Mouse (Mus musculus) myocyte (in vitro differentiated cells): ENCODE measurements around the gene Rnls. TPM values are rescaled to one million over a fixed set of nuclear protein-coding genes. Genes with fewer than 3 reads are reported as not detected.

ENCODE experiments used
- H3K27me3 ChIP-seq: one replicate; pipeline ENCODE4 v1.6.1; 2011; ENCODE audit not compliant: control insufficient read depth, insufficient read depth, insufficient read length
- H3K36me3 ChIP-seq: one replicate; pipeline ENCODE4 v1.6.1; 2011; ENCODE audit not compliant: control insufficient read depth, insufficient read depth
- H3K4me2 ChIP-seq: one replicate; pipeline ENCODE4 v1.6.1; 2011; ENCODE audit warnings: low read depth, control low read depth
- H3K4me3 ChIP-seq: one replicate; pipeline ENCODE4 v1.5.1; 2011; ENCODE audit warnings: mild to moderate bottlenecking, control low read depth, moderate library complexity
- H3K79me2 ChIP-seq: one replicate; pipeline ENCODE4 v1.6.1; 2011; ENCODE audit not compliant: control insufficient read depth, insufficient read depth
- H3ac ChIP-seq: one replicate; pipeline ENCODE4 v1.6.1; 2011; ENCODE audit not compliant: control insufficient read depth, insufficient read length
- CEBPB ChIP-seq: IDR thresholded peaks from 2 replicates; pipeline ENCODE4 v1.6.1; 2011; ENCODE audit warnings: mild to moderate bottlenecking, moderate library complexity; ENCODE audit not compliant: poor library complexity, insufficient read depth, severe bottlenecking
- E2F4 ChIP-seq: IDR thresholded peaks from one replicate; pipeline ENCODE4 v1.6.1; 2011; ENCODE audit warnings: mild to moderate bottlenecking, control low read depth, moderate library complexity; ENCODE audit not compliant: insufficient read depth
- MAX ChIP-seq: IDR thresholded peaks from one replicate; pipeline ENCODE4 v1.6.1; 2011; ENCODE audit warnings: low read depth, mild to moderate bottlenecking, control low read depth
- MYOD1 ChIP-seq, 3 experiments: IDR thresholded peaks; one replicate each; pipeline ENCODE4 v1.6.1; 2011; ENCODE audit warnings: control low read depth in 2 of 3, low read depth in 2 of 3, mild to moderate bottlenecking in 2 of 3, moderate library complexity in 1 of 3; ENCODE audit not compliant: insufficient read length in 2 of 3, control insufficient read depth in 1 of 3
- MYOG ChIP-seq, 3 experiments: IDR thresholded peaks; one replicate each; pipeline ENCODE4 v1.6.1; 2011; ENCODE audit warnings: control low read depth in 2 of 3, low read depth in 2 of 3, mild to moderate bottlenecking in 2 of 3; ENCODE audit not compliant: insufficient read length in 2 of 3, control insufficient read depth in 1 of 3, insufficient read depth in 1 of 3
- POLR2A ChIP-seq: IDR thresholded peaks from one replicate; pipeline ENCODE4 v1.6.1; 2011; ENCODE audit warnings: low read depth, mild to moderate bottlenecking, control low read depth, moderate library complexity; ENCODE audit not compliant: insufficient read length
- POLR2AphosphoS2 ChIP-seq: IDR thresholded peaks from one replicate; pipeline ENCODE4 v1.6.1; 2011; ENCODE audit warnings: low read depth, control low read depth; ENCODE audit not compliant: insufficient read length
- REST ChIP-seq: IDR thresholded peaks from one replicate; pipeline ENCODE4 v1.6.1; 2011; ENCODE audit warnings: mild to moderate bottlenecking, control low read depth, moderate library complexity; ENCODE audit not compliant: insufficient read depth, insufficient read length
- SRF ChIP-seq: IDR thresholded peaks from one replicate; pipeline ENCODE4 v1.6.1; 2011; ENCODE audit warnings: low read depth; ENCODE audit not compliant: control insufficient read depth, insufficient read length
- TCF12 ChIP-seq: IDR thresholded peaks from one replicate; pipeline ENCODE4 v1.6.1; 2011; ENCODE audit warnings: mild to moderate bottlenecking, control low read depth; ENCODE audit not compliant: poor library complexity, insufficient read depth, severe bottlenecking
- TCF3 ChIP-seq: IDR thresholded peaks from one replicate; pipeline ENCODE4 v1.6.1; 2011; ENCODE audit warnings: low read depth, control low read depth; ENCODE audit not compliant: insufficient read length
- USF1 ChIP-seq: IDR thresholded peaks from one replicate; pipeline ENCODE4 v1.6.1; 2011; ENCODE audit warnings: low read depth, mild to moderate bottlenecking, control low read depth, moderate library complexity
- polyA plus RNA-seq: library from polyadenylated mRNA; unstranded; fragments of >200 nt; fragmentation: generic; extraction: Trizol; gene quantifications from one replicate; pipeline ENCODE4 v1.2.1, GENCODE M21; 2012; ENCODE audit warnings: missing spikeins

Rnls gene
- polyA plus RNA-seq, 1 experiment, result 2.0 TPM

DNA sequence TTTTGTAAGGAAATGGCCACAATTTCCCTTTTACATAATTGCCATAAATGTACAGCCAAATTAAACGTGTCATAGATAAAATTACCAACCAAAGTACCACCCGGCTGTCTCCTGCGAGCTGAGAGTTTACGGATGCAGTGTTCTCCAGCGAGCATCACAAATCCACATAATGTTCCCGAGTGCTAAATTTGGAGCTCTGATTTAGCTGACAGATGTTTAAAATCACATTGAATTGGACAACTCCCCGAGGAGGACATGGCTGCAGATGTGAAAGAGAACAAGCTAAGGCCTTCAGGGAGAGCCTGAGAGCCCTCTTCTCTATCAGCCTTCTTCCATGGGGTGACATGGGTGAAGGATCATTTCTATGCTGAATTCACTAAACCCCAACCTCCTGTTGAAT lies 278.3 kb downstream of the Rnls start:
- Histone ChIP-seq H3K79me2 (no peaks in the 10 kb centered on the region), H3K4me2 (no peak overlapping the region), H3K4me3 (no peak overlapping the region), H3K36me3 (no peaks in the 10 kb centered on the region), H3ac (no peak overlapping the region), H3K27me3 (no peaks in the 10 kb centered on the region)
- TF ChIP-seq E2F4 (no peak), MYOG (IDR thresholded peaks at IDR 0.05; ENCODE audit: control insufficient read depth in 1 of 3, insufficient read depth in 1 of 3, insufficient read length in 2 of 3, low read depth in 2 of 3) (no peak), TCF3 (no peak), MAX (no peak), TCF12 (no peak), POLR2AphosphoS2 (no peak), CEBPB (no peak), MYOD1 (IDR thresholded peaks at IDR 0.05; ENCODE audit: control insufficient read depth in 1 of 3, insufficient read length in 2 of 3, low read depth in 2 of 3) (no peak), USF1 (no peak)

DNA sequence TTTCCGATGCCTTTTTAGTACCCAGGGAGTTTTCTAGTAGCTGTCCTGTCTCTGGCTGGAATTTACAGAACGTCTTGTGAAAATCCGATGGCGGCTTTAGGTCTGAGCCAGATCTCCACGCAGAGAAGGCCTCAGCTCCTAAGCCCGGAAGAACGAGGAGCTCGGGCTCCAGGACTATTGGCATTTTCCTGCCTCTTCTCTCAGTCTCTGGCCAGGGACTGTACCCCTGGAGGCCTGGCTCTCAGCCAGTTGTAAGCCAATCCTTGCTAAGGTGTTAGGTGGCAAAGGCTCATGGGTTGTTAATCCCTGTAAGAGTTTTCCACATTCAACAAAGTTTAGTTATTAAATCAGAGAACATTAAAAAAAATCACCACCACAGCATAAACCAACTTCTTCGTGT lies 281.7 kb downstream of the Rnls start:
- Histone ChIP-seq H3K27me3 (no peaks in the 10 kb centered on the region), H3K4me2 (no peak overlapping the region), H3K79me2 (no peaks in the 10 kb centered on the region), H3K4me3 (no peak overlapping the region), H3ac (no peak overlapping the region), H3K36me3 (no peaks in the 10 kb centered on the region)
- TF ChIP-seq CEBPB (no peak), E2F4 (no peak), TCF3 (no peak), POLR2A (no peak), POLR2AphosphoS2 (no peak), SRF (no peak), USF1 (no peak), MAX (no peak), MYOG (IDR thresholded peaks at IDR 0.05; ENCODE audit: control insufficient read depth in 1 of 3, insufficient read depth in 1 of 3, insufficient read length in 2 of 3, low read depth in 2 of 3) (no peak), REST (no peak)

DNA sequence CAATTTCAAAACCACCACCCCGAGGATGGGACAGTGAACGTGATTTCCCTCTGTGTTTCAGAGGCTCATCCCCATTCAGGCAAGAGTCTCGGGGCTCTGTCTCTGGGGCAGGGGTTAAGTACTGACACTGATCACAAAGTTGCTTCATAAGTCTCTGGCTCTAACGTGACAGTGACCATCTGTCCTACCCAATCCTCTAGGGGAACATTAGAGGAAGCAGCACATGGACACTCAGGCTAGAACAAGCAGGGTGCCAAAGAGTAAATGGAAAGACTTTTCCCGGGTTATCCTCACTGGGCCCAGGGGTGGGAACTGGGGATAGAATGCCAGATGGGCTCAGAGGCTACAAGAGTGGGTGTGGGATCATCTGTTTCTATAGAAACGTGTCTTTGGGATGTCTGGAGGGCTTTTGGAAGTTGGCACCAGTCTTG lies 282.1 kb downstream of the Rnls start:
- no peak overlapping the region for H3ac ChIP-seq
- H3K36me3 ChIP-seq, result no peaks in the 10 kb centered on the region
- H3K4me3 ChIP-seq, result no peak overlapping the region
- H3K79me2 ChIP-seq, result no peaks in the 10 kb centered on the region
- TF ChIP-seq CEBPB, result no peak
- no peak for TF ChIP-seq SRF
- H3K27me3 ChIP-seq, result no peaks in the 10 kb centered on the region
- H3K4me2 ChIP-seq, result no peak overlapping the region

DNA sequence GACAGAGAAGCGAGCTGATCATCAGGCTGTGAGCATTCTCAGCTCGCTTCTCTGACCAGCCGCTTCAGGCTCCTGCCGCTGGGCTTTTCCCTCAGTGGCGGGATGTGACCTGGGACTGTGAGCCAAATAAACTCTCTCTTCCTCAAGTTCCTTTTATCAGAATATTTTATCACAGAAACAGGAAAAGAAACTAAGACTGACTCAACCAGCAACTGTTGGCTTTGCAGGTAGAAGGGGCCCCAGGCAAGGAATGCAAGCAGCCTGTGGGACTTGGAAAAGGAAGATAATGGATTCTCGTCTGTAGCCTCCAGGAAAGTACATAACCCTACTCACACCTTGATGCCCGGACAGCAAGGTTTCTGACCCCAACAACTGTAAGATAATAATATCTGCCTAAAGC lies 283.0 kb downstream of the Rnls start:
- Histone ChIP-seq H3K4me3 (no peak overlapping the region), H3ac (no peak overlapping the region), H3K4me2 (no peak overlapping the region), H3K79me2 (no peaks in the 10 kb centered on the region), H3K36me3 (no peaks in the 10 kb centered on the region), H3K27me3 (no peaks in the 10 kb centered on the region)
- TF ChIP-seq POLR2AphosphoS2 (no peak), REST (no peak), MAX (no peak)

DNA sequence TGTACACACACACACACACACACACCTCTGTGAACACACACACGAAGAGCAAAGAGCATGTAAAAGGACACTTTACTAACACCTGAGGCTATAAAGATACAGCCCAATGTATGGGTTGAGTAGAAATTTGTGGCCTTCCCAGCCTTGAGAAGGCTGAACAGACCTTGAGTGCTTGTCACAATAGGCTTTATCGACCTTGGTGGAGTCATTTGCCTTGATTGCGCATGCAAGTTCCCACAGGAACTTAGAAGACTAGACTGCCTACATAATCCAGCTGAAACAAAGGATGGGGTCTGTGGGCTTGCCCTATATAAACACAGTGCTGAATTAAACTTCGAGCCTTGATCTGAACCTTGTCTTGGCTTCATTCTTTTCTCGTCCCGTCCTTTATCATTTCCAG lies 288.2 kb downstream of the Rnls start:
- Histone ChIP-seq H3K36me3 (no peaks in the 10 kb centered on the region), H3K4me3 (no peak overlapping the region), H3K4me2 (no peak overlapping the region), H3K27me3 (no peaks in the 10 kb centered on the region), H3K79me2 (no peaks in the 10 kb centered on the region), H3ac (no peak overlapping the region)
- TF ChIP-seq MAX, result no peak
- TF ChIP-seq REST, result no peak
- TF ChIP-seq POLR2AphosphoS2, result no peak
- TF ChIP-seq SRF, result no peak
- no peak for TF ChIP-seq USF1
- no peak for TF ChIP-seq POLR2A
- TF ChIP-seq E2F4, result no peak
- TF ChIP-seq MYOG (IDR thresholded peaks at IDR 0.05; ENCODE audit: control insufficient read depth in 1 of 3, insufficient read depth in 1 of 3, insufficient read length in 2 of 3, low read depth in 2 of 3), result no peak
- TF ChIP-seq MYOD1 (IDR thresholded peaks at IDR 0.05; ENCODE audit: control insufficient read depth in 1 of 3, insufficient read length in 2 of 3, low read depth in 2 of 3), result no peak
- no peak for TF ChIP-seq TCF3
- TF ChIP-seq TCF12, result no peak
- TF ChIP-seq CEBPB, result no peak
